Mouse (Mus musculus) thymus, postnatal 14 days (tissue): ENCODE results near the gene Sall1.

Experiments
- DNase-seq: peaks from one replicate; pipeline ENCODE4 v3.0.0; 2021

The Sall1 gene

GRCm38 (mm10) chr8:89037536-89038236 is 6.3 kb downstream of the Sall1 start:
- no peak for DNase-seq

- DNase-seq, result no peak
Observed at GRCm38 (mm10) chr8:89032412-89032811, 11.6 kb downstream of the Sall1 start.

DNA sequence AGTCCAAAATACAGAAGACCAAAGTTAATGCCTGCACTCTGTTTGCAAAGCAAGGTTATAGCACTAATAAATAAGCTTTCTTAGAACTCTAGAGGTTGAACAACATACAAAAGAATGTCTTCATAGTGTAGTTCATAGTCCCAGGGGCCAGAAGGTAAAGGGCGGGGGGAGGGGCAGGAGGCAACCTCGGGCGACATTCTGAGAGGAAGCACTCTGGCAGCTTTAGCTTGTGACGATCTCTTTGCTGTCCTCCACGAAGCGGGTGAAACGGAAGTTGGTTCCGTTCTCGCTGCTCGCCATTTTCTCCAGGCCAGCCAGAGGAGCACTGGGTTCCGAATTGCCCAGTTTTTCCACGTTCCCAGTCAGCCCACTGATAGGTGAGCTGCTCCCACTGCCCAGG is 15.8 kb downstream of the Sall1 start:
- DNase-seq, result no peak

DNA sequence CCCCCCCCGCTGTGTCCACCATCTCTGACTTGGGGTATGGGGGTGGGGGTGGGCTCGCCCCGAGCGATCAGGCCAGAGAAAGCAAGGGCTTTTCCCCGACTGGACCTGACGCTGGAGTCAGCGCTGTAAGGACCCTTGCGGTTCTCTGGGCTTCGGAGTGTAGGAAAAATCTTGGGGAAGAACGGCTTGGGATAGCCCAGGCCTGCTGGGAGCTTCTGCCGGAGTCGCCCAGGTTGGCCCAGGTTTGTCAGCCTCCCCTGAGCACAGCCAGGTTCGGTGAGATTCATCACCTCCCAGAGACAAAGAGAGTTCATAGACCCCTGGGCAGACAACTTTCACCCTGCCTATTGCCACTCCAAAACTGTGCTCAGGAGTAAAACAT is 17.8 kb downstream of the Sall1 start:
- no peak for DNase-seq

- DNase-seq, result no peak
Observed at GRCm38 (mm10) chr8:89025281-89026138, 18.5 kb downstream of the Sall1 start.

GRCm38 (mm10) chr8:89024796-89025195 is 19.2 kb downstream of the Sall1 start:
- DNase-seq, result no peak

- no peak for DNase-seq
Observed at GRCm38 (mm10) chr8:89021139-89021538, 22.8 kb downstream of the Sall1 start.

DNA sequence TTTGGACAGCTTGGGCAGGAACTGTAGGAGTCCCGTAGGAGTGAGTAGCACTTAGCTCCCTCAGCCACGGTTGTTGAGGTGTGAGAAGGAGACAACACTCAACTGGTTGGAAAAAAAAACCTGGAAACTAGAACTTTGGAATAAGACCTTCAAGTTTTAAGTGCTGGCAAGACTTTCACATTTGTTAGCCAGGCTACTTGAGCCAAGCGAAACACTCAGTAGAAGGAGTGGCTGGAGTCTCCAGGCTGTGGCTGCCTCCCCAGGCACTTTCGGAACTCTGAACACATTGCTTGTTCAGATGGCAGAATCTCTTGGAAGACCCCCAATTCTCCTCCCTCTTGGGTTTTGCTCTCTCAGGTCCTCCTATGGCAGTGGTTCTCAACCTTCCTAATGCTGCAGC is 26.1 kb downstream of the Sall1 start:
- no peak for DNase-seq

- no peak for DNase-seq
Observed at GRCm38 (mm10) chr8:89016465-89017070, 27.4 kb downstream of the Sall1 start.

DNA sequence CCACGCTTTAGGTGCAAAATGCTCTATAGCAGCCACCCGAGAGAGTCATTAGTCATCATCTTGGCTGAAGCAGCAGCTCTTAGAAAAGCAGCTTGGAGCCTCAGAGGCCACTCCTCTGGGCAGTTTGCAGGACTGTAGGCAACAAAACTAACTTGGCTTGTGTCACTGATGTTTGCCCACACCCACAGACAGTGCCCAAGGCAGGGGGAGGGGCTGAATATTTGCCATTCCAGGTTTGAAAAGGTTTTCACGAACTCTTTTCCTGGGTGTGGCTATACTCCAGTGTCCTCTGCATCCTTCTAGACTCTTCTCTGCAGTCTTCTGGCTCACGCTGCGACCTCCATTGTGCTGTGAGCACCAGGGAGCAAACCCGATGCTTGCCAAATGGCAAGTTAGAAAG is 28.4 kb downstream of the Sall1 start:
- no peak for DNase-seq

GRCm38 (mm10) chr8:89012853-89013534 is 31.0 kb downstream of the Sall1 start:
- DNase-seq, result no peak

- no peak for DNase-seq
Observed at GRCm38 (mm10) chr8:89012024-89012712, 31.8 kb downstream of the Sall1 start.

GRCm38 (mm10) chr8:89008784-89009183 is 35.2 kb downstream of the Sall1 start:
- DNase-seq, result no peak

DNA sequence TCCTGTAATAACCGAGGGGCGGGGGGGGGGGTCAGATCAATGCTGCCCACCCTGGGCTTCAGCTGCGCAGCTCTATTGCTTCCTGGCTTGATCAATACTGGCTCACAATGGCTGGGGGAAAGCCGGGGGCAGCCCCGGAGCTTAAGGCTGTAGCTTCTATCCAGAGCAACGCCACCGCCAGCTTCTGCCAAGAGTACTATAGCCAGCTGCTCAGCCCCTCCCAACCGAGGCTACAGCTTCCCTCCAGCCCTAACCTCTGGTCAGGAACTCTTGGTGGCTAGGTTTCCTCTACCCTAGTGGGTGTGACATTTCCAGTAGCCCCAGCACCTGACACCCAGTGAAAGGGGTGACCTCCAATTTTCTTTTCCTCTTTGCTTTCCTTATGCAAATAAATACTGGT is 36.8 kb downstream of the Sall1 start:
- no peak for DNase-seq

GRCm38 (mm10) chr8:89006426-89006825 is 37.5 kb downstream of the Sall1 start:
- no peak for DNase-seq

- DNase-seq, result no peak
Observed at GRCm38 (mm10) chr8:89005797-89006196, 38.2 kb downstream of the Sall1 start.

GRCm38 (mm10) chr8:89004041-89004440 is 39.9 kb downstream of the Sall1 start:
- DNase-seq, result no peak

GRCm38 (mm10) chr8:89003336-89003896 is 40.5 kb downstream of the Sall1 start:
- DNase-seq, result no peak

DNA sequence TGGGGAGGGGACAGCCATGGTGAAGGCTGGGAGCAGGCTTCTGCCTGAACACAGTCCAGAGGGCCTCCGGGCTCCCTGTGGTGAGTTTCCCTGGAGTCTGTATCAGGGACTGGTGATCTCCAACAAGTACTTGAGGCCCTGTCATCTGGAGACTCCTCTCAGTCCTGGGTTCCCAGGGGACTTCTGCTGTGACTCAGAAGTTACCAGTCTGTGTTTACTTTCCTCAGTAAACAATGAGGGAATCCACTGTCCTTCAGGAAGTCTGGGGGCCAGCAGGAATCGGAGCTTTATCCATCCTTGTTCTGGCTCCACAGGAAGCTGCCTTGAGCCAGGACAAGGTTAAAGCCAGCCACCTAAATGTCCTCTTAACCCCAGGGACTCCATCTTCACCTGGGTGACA is 41.8 kb downstream of the Sall1 start:
- DNase-seq, result no peak

DNA sequence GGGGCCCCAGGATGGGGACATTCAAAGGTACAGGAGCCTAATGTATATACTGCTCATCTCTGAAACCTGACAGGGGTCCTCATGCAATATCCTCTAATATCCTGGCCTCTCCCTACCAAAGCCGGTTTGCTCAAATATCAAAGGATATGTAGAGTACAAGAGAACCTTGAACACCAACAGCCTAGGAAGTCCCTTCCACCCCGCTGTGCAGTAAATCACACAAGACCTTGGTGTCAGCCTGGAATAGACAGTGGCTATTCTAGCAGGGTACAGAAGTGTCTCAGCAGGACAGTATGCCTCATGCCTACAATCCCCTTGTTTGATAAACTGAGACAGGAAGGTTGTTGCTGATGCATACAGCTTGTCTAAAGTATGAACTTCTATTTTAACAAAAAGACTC is 46.7 kb downstream of the Sall1 start:
- no peak for DNase-seq

DNA sequence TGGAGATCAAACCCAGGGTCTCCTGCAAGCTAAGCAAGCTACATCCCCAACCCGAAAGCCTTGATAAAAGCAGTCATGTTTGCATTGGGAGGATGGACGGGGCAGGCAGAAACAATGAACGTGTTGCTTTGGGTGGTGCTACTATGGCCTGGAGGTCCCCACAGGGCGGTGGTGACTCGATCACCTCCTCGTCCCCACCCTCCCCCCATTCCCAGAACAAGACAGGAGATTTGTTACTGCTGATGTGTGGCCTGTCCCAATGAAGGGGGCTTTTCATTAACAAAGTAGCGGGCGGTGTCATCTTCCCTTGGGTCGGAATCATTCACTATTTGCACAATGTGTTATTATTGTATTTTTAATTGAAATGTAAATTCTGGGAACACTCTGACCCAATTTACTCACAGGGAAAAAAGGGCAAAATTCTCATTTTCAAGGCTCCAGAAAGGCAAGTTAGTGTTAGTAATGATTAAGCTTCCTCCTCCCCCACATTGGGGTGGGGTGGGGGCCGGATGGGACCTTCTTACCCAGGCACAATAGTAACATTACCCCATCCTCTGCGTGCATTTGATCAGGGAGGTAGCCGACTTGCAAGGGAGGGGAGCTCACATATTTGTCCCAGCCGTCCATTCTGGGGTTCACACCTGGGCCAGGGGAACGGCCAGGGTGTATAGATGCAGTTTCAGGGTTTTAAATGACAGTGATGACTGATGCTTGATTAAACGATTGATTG is 52.0 kb downstream of the Sall1 start:
- no peak for DNase-seq

DNA sequence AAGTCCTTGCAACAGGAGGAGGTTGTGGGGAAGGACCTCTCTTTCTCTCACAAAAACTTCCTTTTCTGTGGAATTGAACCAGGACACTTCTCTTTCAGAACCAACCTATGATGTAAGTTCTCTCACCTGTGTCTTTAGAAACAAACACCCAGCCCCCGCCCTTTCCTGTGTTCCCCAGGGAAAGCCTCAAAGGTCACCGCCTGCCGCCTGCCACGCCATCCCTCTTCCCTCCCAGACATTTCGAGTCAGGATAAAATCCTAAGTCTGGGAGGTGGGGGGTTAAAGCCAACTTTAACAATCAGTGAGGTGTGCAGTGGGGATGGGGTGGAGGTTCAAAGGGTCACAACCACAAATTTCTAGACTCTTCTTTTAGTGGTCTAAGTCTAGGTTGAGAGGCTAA is 52.8 kb downstream of the Sall1 start:
- DNase-seq, result no peak
